Mouse (Mus musculus): Measurements from ENCODE around the gene Zbtb22. TPM values are rescaled to one million over a fixed set of nuclear protein-coding genes. Genes with fewer than 3 reads are reported as not detected.

Gene Zbtb22
- polyA plus RNA-seq, 1 experiment from 2014 or later: 11.4 TPM

DNA sequence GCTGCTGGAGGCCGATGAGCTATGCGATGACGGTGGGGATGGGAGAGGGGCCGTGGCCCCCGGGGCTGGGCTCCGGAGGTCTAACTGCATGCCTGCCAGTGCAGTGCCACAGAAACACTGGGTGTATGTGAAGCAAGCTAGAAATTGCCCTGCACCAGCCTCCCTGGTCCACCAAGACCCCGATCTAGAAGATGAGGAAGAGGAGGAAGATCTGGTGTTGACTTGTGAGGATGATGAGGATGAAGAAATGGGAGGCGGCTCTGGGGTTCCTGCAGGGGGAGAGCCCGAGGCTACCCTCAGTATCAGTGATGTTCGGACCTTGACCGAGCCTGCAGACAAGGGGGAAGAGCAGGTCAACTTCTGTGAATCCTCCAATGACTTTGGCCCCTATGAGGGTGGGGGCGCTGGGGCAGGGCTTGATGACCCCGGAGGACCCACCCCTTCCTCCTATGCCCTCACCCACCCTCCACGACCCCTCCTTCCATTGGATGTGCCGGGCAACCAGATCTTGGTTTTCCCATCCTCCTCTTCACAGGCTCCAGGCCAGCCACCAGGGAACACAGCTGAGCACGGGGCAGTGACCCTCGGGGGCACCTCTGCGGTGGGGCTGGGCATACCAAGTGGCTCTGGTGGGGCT is 2.1 kb downstream of the Zbtb22 start:
- H3K9me3 ChIP-seq (ENCODE audit: control insufficient read depth, low read length): no peaks in the 10 kb centered on the region
- H3K4me1 ChIP-seq (replicated peaks; ENCODE audit: control insufficient read depth, insufficient read depth, low read length): peaks cover 23% of the 10 kb centered on the region
- H3K36me3 ChIP-seq (replicated peaks; ENCODE audit: control insufficient read depth, insufficient read depth): peaks cover 21% of the 10 kb centered on the region
- no peaks in the 10 kb centered on the region; the same call in 1 of the 2 replicates for H3K27me3 ChIP-seq (ENCODE audit: control insufficient read depth, insufficient read depth, low read length)
- no peak overlapping the region for H3K4me3 ChIP-seq (replicated peaks; ENCODE audit: low read length)
- no peak for DNase-seq (ENCODE audit: low spot score)
- 84% methylated on average over 18 of the region's 18 CpGs for WGBS
- no peak overlapping the region for H3K27ac ChIP-seq
- peak overlapping the region; percentile 74; the same call in 1 of the 2 replicates for H3K4me2 ChIP-seq (replicated peaks)
- H3K9ac ChIP-seq: no peak overlapping the region
- ATAC-seq (ENCODE audit: low FRiP score): no peak

DNA sequence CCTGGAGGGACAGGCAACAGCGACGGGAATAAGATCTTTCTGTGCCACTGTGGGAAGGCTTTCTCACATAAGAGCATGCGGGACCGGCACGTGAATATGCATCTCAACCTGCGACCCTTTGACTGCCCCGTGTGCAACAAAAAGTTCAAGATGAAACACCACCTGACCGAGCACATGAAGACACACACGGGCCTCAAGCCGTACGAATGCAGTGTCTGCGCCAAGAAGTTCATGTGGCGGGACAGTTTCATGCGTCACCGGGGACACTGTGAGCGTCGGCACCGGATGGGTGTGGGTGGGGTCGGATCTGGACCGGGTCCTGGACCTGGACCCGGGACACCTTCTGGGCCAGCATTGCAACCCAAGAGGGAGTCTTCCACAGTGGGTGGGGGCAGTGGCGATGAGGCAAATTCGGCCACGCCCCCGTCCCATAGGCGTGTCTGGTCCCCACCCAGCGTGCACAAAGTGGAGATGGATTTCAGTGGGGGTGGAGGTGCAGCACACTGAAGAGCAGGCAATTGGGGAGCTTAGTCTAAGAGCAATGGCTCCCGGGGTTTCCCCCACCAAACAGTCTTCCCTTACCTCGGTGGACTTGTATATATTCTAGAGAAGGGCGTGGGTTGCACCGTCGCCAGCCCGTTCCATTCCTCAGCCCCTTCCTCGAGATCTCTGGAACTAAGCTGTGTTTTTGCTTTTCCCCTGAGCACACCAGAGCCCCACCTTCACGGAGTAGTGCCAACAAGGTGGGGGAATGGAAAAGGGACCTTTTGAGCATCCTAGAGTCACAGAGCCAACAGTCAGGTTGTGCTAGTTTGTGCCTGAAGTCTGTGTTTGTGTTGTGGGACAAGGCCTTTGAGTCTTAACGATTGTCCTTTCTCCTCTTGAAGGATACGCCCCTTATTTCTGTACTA is 2.8 kb downstream of the Zbtb22 start:
- 60% methylated on average over 37 of the region's 37 CpGs for WGBS
- no peak overlapping the region for H3K27ac ChIP-seq
- no peaks in the 10 kb centered on the region for H3K9me3 ChIP-seq (ENCODE audit: control insufficient read depth, low read length)
- no peaks in the 10 kb centered on the region; the same call in 1 of the 2 replicates for H3K27me3 ChIP-seq (ENCODE audit: control insufficient read depth, insufficient read depth, low read length)
- peak overlapping the region; percentile 74 for H3K4me2 ChIP-seq (replicated peaks)
- no peak for ATAC-seq (ENCODE audit: low FRiP score)
- H3K4me1 ChIP-seq (replicated peaks; ENCODE audit: control insufficient read depth, insufficient read depth, low read length): peaks cover 23% of the 10 kb centered on the region
- 0 out of 2 replicates have a peak overlapping the region, but pooled peaks have one; percentile 52 for H3K9ac ChIP-seq
- peak overlapping the region; percentile 34; the same call in 1 of the 2 replicates for H3K4me3 ChIP-seq (replicated peaks; ENCODE audit: low read length)
- no peak for DNase-seq (ENCODE audit: low spot score)
- H3K36me3 ChIP-seq (replicated peaks; ENCODE audit: control insufficient read depth, insufficient read depth): peaks cover 15% of the 10 kb centered on the region

GRCm38 (mm10) chr17:33919351-33920281 is 3.9 kb downstream of the Zbtb22 start:
- peak overlapping the region; percentile 34 for H3K4me3 ChIP-seq (replicated peaks; ENCODE audit: low read length)
- 1% methylated on average over 52 of the region's 52 CpGs for WGBS
- H3K4me1 ChIP-seq (replicated peaks; ENCODE audit: control insufficient read depth, insufficient read depth, low read length): peaks cover 23% of the 10 kb centered on the region
- peaks cover 4% of the 10 kb centered on the region for H3K36me3 ChIP-seq (replicated peaks; ENCODE audit: control insufficient read depth, insufficient read depth)
- no peaks in the 10 kb centered on the region; the same call in 1 of the 2 replicates for H3K27me3 ChIP-seq (ENCODE audit: control insufficient read depth, insufficient read depth, low read length)
- peak overlapping the region; percentile 74 for H3K4me2 ChIP-seq (replicated peaks)
- ATAC-seq (ENCODE audit: low FRiP score) (no peak), DNase-seq (ENCODE audit: low spot score) (no peak)
- H3K9me3 ChIP-seq (ENCODE audit: control insufficient read depth, low read length): no peaks in the 10 kb centered on the region
- H3K9ac ChIP-seq: peak overlapping the region; percentile 52
- H3K27ac ChIP-seq: peak overlapping the region; percentile 66

DNA sequence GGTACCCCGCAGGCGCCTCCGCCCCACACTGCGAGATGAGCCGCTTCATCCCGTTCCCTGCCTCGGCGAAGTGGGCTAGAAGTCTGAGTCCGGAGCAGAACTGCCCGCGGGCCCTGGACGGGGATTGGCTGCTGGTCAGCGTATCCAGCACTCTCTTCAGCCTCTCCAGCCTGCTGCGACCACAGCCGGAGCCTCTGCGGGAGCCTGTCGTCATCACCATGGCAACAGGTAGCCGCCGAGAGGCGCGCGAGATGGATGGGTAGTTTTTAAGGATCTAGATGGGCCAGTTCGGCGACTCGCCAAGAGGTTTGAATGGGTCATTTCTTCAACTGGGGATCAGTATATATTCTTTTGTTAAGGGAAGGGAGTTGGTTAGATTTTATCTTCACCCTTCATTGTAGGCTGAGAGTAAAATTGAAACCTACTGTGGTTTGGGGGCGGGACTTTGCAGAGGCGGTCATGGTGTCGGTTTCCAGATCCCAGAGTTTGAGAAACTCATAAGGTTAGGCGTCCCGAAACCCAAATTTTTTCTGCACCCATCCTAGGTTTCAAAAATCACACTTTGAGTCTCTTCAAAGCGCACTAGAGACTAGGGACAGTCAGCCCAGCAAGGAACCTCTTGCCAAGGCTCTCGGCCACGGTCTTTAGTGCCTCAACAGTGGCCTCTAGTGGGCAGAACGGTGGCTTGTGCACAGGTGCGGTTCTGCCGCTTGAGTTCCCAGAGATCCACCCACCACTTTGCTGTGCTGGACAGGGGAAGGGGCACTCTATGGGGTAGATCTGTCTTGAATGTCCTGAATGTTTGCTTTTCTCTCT is 4.8 kb downstream of the Zbtb22 start:
- DNase-seq (ENCODE audit: low spot score): peak; percentile 81
- ATAC-seq (ENCODE audit: low FRiP score): peak; percentile 12; the same call in 1 of the 2 replicates

GRCm38 (mm10) chr17:33921361-33921760 is 5.7 kb downstream of the Zbtb22 start:
- Histone ChIP-seq H3K27me3 (ENCODE audit: control insufficient read depth, insufficient read depth, low read length) (no peaks in the 10 kb centered on the region; the same call in 1 of the 2 replicates), H3K27ac (no peak overlapping the region), H3K9me3 (ENCODE audit: control insufficient read depth, low read length) (no peaks in the 10 kb centered on the region), H3K4me2 (replicated peaks) (no peak overlapping the region), H3K9ac (no peak overlapping the region; the same call in 1 of the 2 replicates), H3K36me3 (replicated peaks; ENCODE audit: control insufficient read depth, insufficient read depth) (peaks cover 7% of the 10 kb centered on the region; the same call in 1 of the 2 replicates), H3K4me3 (replicated peaks; ENCODE audit: low read length) (no peak overlapping the region), H3K4me1 (replicated peaks; ENCODE audit: control insufficient read depth, insufficient read depth, low read length) (peaks cover 23% of the 10 kb centered on the region)
- 92% methylated on average over 7 of the region's 7 CpGs for WGBS
- ATAC-seq (ENCODE audit: low FRiP score): no peak
- DNase-seq (ENCODE audit: low spot score): no peak

More for the DNA sequence above, 4.8 kb downstream of the Zbtb22 start:
- Histone ChIP-seq H3K4me2 (replicated peaks) (peak overlapping the region; percentile 74), H3K4me1 (replicated peaks; ENCODE audit: control insufficient read depth, insufficient read depth, low read length) (peaks cover 23% of the 10 kb centered on the region), H3K9ac (peak overlapping the region; percentile 52), H3K27ac (peak overlapping the region; percentile 66), H3K36me3 (replicated peaks; ENCODE audit: control insufficient read depth, insufficient read depth) (peaks cover 7% of the 10 kb centered on the region; the same call in 1 of the 2 replicates), H3K4me3 (replicated peaks; ENCODE audit: low read length) (peak overlapping the region; percentile 34), H3K9me3 (ENCODE audit: control insufficient read depth, low read length) (no peaks in the 10 kb centered on the region), H3K27me3 (ENCODE audit: control insufficient read depth, insufficient read depth, low read length) (no peaks in the 10 kb centered on the region; the same call in 1 of the 2 replicates)
- WGBS: 1% methylated on average over 36 of the region's 36 CpGs

- H3K4me3 ChIP-seq (replicated peaks; ENCODE audit: low read length): no peak overlapping the region
- H3K4me1 ChIP-seq (replicated peaks; ENCODE audit: control insufficient read depth, insufficient read depth, low read length): peaks cover 19% of the 10 kb centered on the region; the same call in 1 of the 2 replicates
- no peak overlapping the region for H3K9ac ChIP-seq
- 79% methylated on average over 10 of the region's 10 CpGs for WGBS
- no peaks in the 10 kb centered on the region for H3K9me3 ChIP-seq (ENCODE audit: control insufficient read depth, low read length)
- peaks cover 13% of the 10 kb centered on the region for H3K36me3 ChIP-seq (replicated peaks; ENCODE audit: control insufficient read depth, insufficient read depth)
- H3K27me3 ChIP-seq (ENCODE audit: control insufficient read depth, insufficient read depth, low read length): no peaks in the 10 kb centered on the region
- no peak for ATAC-seq (ENCODE audit: low FRiP score)
- no peak overlapping the region for H3K4me2 ChIP-seq (replicated peaks)
- no peak for DNase-seq (ENCODE audit: low spot score)
- H3K27ac ChIP-seq: no peak overlapping the region
Measured at GRCm38 (mm10) chr17:33924577-33925283, 9.0 kb downstream of the Zbtb22 start.

- Histone ChIP-seq H3K4me2 (replicated peaks) (no peak overlapping the region), H3K4me1 (replicated peaks; ENCODE audit: control insufficient read depth, insufficient read depth, low read length) (peaks cover 12% of the 10 kb centered on the region), H3K4me3 (replicated peaks; ENCODE audit: low read length) (no peak overlapping the region), H3K9ac (no peak overlapping the region), H3K27ac (no peak overlapping the region), H3K27me3 (ENCODE audit: control insufficient read depth, insufficient read depth, low read length) (no peaks in the 10 kb centered on the region), H3K36me3 (replicated peaks; ENCODE audit: control insufficient read depth, insufficient read depth) (peaks cover 13% of the 10 kb centered on the region), H3K9me3 (ENCODE audit: control insufficient read depth, low read length) (no peaks in the 10 kb centered on the region)
- ATAC-seq (ENCODE audit: low FRiP score): no peak
- no peak for DNase-seq (ENCODE audit: low spot score)
- WGBS: 80% methylated on average over 21 of the region's 21 CpGs
Measured at GRCm38 (mm10) chr17:33925406-33926116, 9.9 kb downstream of the Zbtb22 start.

Measured in hindbrain, embryonic 14.5 days (tissue).